Mouse (Mus musculus): Measurements from ENCODE around the gene Gm21244.
"Not testable (repeated sequence)": the region's sequence is repeated elsewhere in the genome, so short reads cannot be mapped to it uniquely, and the experiment has no call there.

Gm21244 gene

DNA sequence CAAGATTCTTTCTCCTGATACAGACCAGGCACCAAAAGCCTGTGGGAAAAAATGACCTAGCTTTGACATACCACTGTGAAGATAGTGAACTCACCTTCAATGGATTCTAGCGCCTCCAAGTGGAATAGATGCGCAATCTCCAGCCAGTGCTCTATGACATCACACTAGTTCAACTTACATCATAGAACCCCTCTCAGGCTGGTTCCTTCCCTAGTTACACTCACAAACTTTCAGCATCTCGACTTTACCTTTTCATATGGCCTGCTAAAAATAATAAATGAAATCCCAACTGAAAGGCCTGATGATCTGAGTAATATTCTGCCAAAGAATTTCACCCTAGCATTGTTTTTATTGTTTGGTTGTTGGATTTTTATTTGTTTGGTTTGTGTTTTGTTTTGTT lies at the start of gene Gm21244:
Gm21244 (minus strand) TSS at position 101 of the 400 bp plus-strand sequence.
- not testable (repeated sequence) for DNase-seq (ENCODE audit: low spot score)

Data from left cerebral cortex, adult 11 months (tissue).